Mouse (Mus musculus) E14TG2a.4 (cell line): ENCODE measurements at regions not wholly inside any gene's neighbourhood (a gene's known extent, or its start where the extent isn't known, plus 50 kb on each side); places are given as distances from the start of the nearest gene placed in this dataset.

Experiments
- H3K27me3 ChIP-seq: 2 replicates; pipeline ENCODE4 v1.6.1; 2014; ENCODE audit warnings: low read length, control low read depth; ENCODE audit not compliant: insufficient read depth
- H3K36me3 ChIP-seq: 2 replicates; pipeline ENCODE4 v1.6.1; 2014; ENCODE audit warnings: low read length, control low read depth; ENCODE audit not compliant: insufficient read depth
- H3K4me1 ChIP-seq: replicated peaks from 2 replicates; pipeline ENCODE4 v1.6.1; 2014; ENCODE audit warnings: low read depth, low read length, control low read depth
- H3K4me3 ChIP-seq: replicated peaks from 2 replicates; pipeline ENCODE4 v1.5.1; 2014; ENCODE audit warnings: mild to moderate bottlenecking, low read length
- H3K9me3 ChIP-seq: 2 replicates; pipeline ENCODE4 v1.6.1; 2014; ENCODE audit warnings: low read length, control low read depth
- CTCF ChIP-seq: conservative IDR thresholded peaks from 2 replicates; pipeline ENCODE4 v1.5.1; 2014; ENCODE audit warnings: low read length
- NANOG ChIP-seq: IDR thresholded peaks from 2 replicates; pipeline ENCODE4 v1.6.1; 2014; ENCODE audit warnings: borderline replicate concordance, low read length, mixed read lengths
- POU5F1 ChIP-seq: IDR thresholded peaks from 2 replicates; pipeline ENCODE4 v1.6.1; 2014; ENCODE audit warnings: low read length, borderline replicate concordance

- Histone ChIP-seq H3K4me1 (peaks cover 31% of the 10 kb centered on the region), H3K27me3 (no peaks in the 10 kb centered on the region), H3K36me3 (no peaks in the 10 kb centered on the region), H3K9me3 (peaks cover 5% of the 10 kb centered on the region; the same call in 1 of the 2 replicates), H3K4me3 (no peak overlapping the region)
- TF ChIP-seq CTCF (no peak), NANOG (no peak), POU5F1 (no peak)
Measured at GRCm38 (mm10) chr4:124047898-124048297, 130.1 kb upstream of the 4930535I16Rik start.

- peaks cover 40% of the 10 kb centered on the region for H3K4me1 ChIP-seq
- no peaks in the 10 kb centered on the region for H3K36me3 ChIP-seq
- H3K4me3 ChIP-seq, result no peak overlapping the region
- TF ChIP-seq NANOG (no peak), CTCF (no peak), POU5F1 (no peak)
- H3K9me3 ChIP-seq, result no peaks in the 10 kb centered on the region
- H3K27me3 ChIP-seq, result peaks cover 70% of the 10 kb centered on the region
Measured at GRCm38 (mm10) chr4:124036483-124036882, 118.7 kb upstream of the 4930535I16Rik start.

DNA sequence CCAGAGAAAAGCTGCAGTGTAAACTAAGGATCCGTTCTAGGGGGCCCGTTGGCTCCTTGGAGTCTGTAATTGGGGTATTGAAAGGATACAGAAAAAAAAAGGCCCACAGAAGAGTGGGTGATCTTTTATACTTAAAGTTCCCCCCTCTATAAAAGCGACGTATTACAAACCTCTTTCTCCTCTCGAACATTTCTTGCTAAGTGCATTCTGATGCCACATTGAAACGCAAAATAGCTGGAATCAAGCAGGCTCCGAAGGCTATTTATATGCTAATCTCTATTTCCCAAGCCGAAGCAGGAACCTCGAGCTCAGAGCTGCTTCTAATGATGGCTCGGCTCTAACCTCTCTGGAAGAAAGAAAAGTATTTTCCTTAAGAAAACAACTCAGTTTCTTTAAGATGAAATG, 117.8 kb upstream of the 4930535I16Rik start:
- Histone ChIP-seq H3K27me3 (peaks cover 77% of the 10 kb centered on the region), H3K4me3 (peak overlapping the region; percentile 37), H3K36me3 (no peaks in the 10 kb centered on the region), H3K4me1 (peaks cover 40% of the 10 kb centered on the region), H3K9me3 (no peaks in the 10 kb centered on the region)
- peak; percentile 42; the same call in 1 of the 2 replicates for TF ChIP-seq NANOG
- no peak for TF ChIP-seq CTCF

GRCm38 (mm10) chr4:124035192-124035591, 117.4 kb upstream of the 4930535I16Rik start:
- Histone ChIP-seq H3K27me3 (peaks cover 75% of the 10 kb centered on the region), H3K9me3 (no peaks in the 10 kb centered on the region), H3K36me3 (no peaks in the 10 kb centered on the region), H3K4me1 (peaks cover 40% of the 10 kb centered on the region), H3K4me3 (peak overlapping the region; percentile 37)
- TF ChIP-seq NANOG (no peak), CTCF (no peak), POU5F1 (no peak)

GRCm38 (mm10) chr4:124028061-124028460, 110.2 kb upstream of the 4930535I16Rik start:
- Histone ChIP-seq H3K4me1 (peaks cover 7% of the 10 kb centered on the region; the same call in 1 of the 2 replicates), H3K36me3 (no peaks in the 10 kb centered on the region), H3K4me3 (no peak overlapping the region), H3K9me3 (no peaks in the 10 kb centered on the region), H3K27me3 (peaks cover 53% of the 10 kb centered on the region)
- TF ChIP-seq POU5F1 (no peak), CTCF (no peak), NANOG (no peak)

GRCm38 (mm10) chr4:124016401-124016800, 98.6 kb upstream of the 4930535I16Rik start:
- Histone ChIP-seq H3K4me1 (peaks cover 9% of the 10 kb centered on the region), H3K27me3 (no peaks in the 10 kb centered on the region; the same call in 1 of the 2 replicates)

GRCm38 (mm10) chr4:124015323-124015722, 97.5 kb upstream of the 4930535I16Rik start:
- Histone ChIP-seq H3K9me3 (peaks cover 6% of the 10 kb centered on the region), H3K4me1 (peaks cover 9% of the 10 kb centered on the region), H3K36me3 (no peaks in the 10 kb centered on the region), H3K27me3 (no peaks in the 10 kb centered on the region; the same call in 1 of the 2 replicates), H3K4me3 (no peak overlapping the region)
- TF ChIP-seq NANOG (no peak), POU5F1 (no peak), CTCF (no peak)

More at GRCm38 (mm10) chr4:124016401-124016800, 98.6 kb upstream of the 4930535I16Rik start:
- Histone ChIP-seq H3K4me3 (no peak overlapping the region), H3K36me3 (no peaks in the 10 kb centered on the region), H3K9me3 (no peaks in the 10 kb centered on the region)
- TF ChIP-seq POU5F1 (no peak), CTCF (no peak), NANOG (no peak)

DNA sequence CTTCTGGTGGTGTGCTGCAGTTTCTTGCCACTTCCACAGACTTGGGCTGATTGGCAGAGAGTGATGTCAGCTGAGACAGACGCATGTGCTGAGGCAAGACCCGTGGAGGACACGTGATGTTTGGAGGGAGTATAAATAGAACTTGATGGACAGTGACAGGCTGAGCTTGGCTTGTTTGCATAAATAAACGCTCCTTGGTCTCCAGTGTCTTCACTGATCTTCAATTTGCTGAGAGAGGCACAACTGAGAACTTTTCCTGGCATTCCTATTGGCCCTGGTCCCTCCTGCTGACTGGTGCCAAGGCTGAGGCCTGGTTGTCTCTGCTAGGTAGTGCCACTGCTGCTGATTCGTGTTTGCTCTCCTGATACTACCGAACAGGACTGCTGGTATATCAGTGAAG, 94.6 kb upstream of the 4930535I16Rik start:
- no peak overlapping the region for H3K4me3 ChIP-seq
- peaks cover 15% of the 10 kb centered on the region for H3K4me1 ChIP-seq
- no peak for TF ChIP-seq POU5F1
- no peak for TF ChIP-seq NANOG
- TF ChIP-seq CTCF, result no peak
- H3K27me3 ChIP-seq, result no peaks in the 10 kb centered on the region; the same call in 1 of the 2 replicates
- peaks cover 6% of the 10 kb centered on the region for H3K9me3 ChIP-seq
- H3K36me3 ChIP-seq, result no peaks in the 10 kb centered on the region

DNA sequence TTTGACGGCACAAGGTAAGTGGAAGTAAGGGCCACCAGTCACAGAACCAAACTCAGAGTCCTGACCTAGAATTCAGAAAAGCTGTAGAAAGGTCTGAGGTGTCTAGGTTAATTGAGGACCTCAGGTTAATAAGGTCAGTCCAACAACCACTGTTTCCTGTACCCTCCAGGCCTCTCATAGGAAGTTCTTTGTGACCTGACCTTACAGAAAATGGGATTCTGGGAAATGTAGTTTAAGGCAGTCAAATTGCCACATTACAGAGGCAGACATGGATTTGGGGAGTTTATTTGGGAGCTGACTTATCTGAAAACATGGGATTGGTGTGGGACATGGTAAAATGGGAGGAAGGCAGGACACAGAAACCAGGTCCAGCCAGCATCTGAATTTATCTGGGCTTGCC, 90.9 kb upstream of the 4930535I16Rik start:
- TF ChIP-seq NANOG, result no peak
- TF ChIP-seq POU5F1, result no peak
- TF ChIP-seq CTCF, result no peak
- peaks cover 6% of the 10 kb centered on the region for H3K9me3 ChIP-seq
- no peaks in the 10 kb centered on the region for H3K36me3 ChIP-seq
- peaks cover 6% of the 10 kb centered on the region for H3K4me1 ChIP-seq
- H3K4me3 ChIP-seq, result no peak overlapping the region
- H3K27me3 ChIP-seq, result no peaks in the 10 kb centered on the region
